Mouse (Mus musculus) cerebellum, postnatal 25 days (tissue): ENCODE measurements around the gene Nat8f7.
A peak's percentile ranks its signal among the peaks of the same experiment; 100 is the strongest.
"Not testable (repeated sequence)": the region's sequence is repeated elsewhere in the genome, so short reads cannot be mapped to it uniquely, and the experiment has no call there.

Experiments
- DNase-seq, 2 experiments: peaks; one replicate each; pipeline ENCODE4 v3.0.0; 2021; ENCODE audit warnings: mixed read lengths in 2 of 2

The Nat8f7 gene

GRCm38 (mm10) chr6:85713105-85713504 lies at the start of gene Nat8f7:
Gene Nat8f7 (minus strand): TSS chr6:85713205.
- not testable (repeated sequence) for DNase-seq

- DNase-seq, result not testable (repeated sequence)
Measured at GRCm38 (mm10) chr6:85762678-85763077, 49.7 kb upstream of the Nat8f7 start.

GRCm38 (mm10) chr6:85755705-85756249 lies 42.8 kb upstream of the Nat8f7 start:
- not testable (repeated sequence) for DNase-seq

GRCm38 (mm10) chr6:85709607-85710006 lies 3.4 kb downstream of the Nat8f7 start:
- DNase-seq, result not testable (repeated sequence)

GRCm38 (mm10) chr6:85709206-85709605 lies 3.8 kb downstream of the Nat8f7 start:
- DNase-seq, result peak; percentile 10 to 40

GRCm38 (mm10) chr6:85701943-85702342 lies 11.1 kb downstream of the Nat8f7 start:
- DNase-seq, result peak in 1 of 2 experiments; percentile 9
